Mouse (Mus musculus) lung, adult 10 weeks (tissue): Measurements from ENCODE around the gene Exoc1. TPM values are rescaled to one million over a fixed set of nuclear protein-coding genes. Genes with fewer than 3 reads are reported as not detected.

Source experiments
- polyA plus RNA-seq: library from polyadenylated mRNA; stranded (reverse); fragments of 350-450 nt; fragmentation: Illumina TruSeq; extraction: RNeasy Lipid Tissue Mini Kit (QIAGEN cat#74804); gene quantifications from one replicate; pipeline ENCODE4 v1.2.3, GENCODE M21; 2014; ENCODE audit warnings: low read depth, low replicate concordance; ENCODE audit not compliant: insufficient read depth

The Exoc1 gene
- 17.8 TPM for polyA plus RNA-seq

GRCm38 (mm10) chr5:76529040-76529703 is at the start of gene Exoc1:
Gene Exoc1, plus strand, starts transcription at chr5:76529311.

GRCm38 (mm10) chr5:76483811-76484210 is 45.3 kb upstream of the Exoc1 start, which contains the start of gene Gm7271:
Gene Gm7271, plus strand, starts transcription at chr5:76484040.

GRCm38 (mm10) chr5:76588551-76589283 is 59.6 kb downstream of the Exoc1 start, which contains the start of gene Cep135:
Gene Cep135, plus strand, starts transcription at chr5:76588698.

Other genes with a start within 250 kb of the Exoc1 start
- gene Clock, start 224.5 kb upstream of the Exoc1 start, polyA plus RNA-seq: 8.3 TPM
- gene Pdcl2, start 198.2 kb upstream of the Exoc1 start, polyA plus RNA-seq: not detected
- not detected for gene Nmu, start 165.5 kb upstream of the Exoc1 start, polyA plus RNA-seq
- not detected for gene Gm7271, start 45.3 kb upstream of the Exoc1 start, polyA plus RNA-seq
- gene Cep135, start 59.4 kb downstream of the Exoc1 start, polyA plus RNA-seq: 2.1 TPM
- 1.5 TPM for gene C530008M17Rik, start 127.2 kb downstream of the Exoc1 start, polyA plus RNA-seq